Mouse (Mus musculus) thymus, adult 2 months (tissue): ENCODE data around the gene Bag1.

Source experiments
- CTCF ChIP-seq: fragments of 200-500 bp; IDR thresholded peaks from 2 replicates; pipeline ENCODE4 v1.5.1; 2012; ENCODE audit warnings: mild to moderate bottlenecking, control low read depth, low read length, moderate library complexity, borderline replicate concordance; ENCODE audit not compliant: control insufficient read depth, poor library complexity, insufficient read depth; ENCODE audit errors: extremely low read depth
- POLR2A ChIP-seq: fragments of 200-500 bp; IDR thresholded peaks from 2 replicates; pipeline ENCODE4 v1.6.1; 2012; ENCODE audit warnings: mild to moderate bottlenecking, low read length, control low read depth, moderate library complexity; ENCODE audit not compliant: control insufficient read depth, poor library complexity, insufficient read depth; ENCODE audit errors: extremely low read depth

DNA sequence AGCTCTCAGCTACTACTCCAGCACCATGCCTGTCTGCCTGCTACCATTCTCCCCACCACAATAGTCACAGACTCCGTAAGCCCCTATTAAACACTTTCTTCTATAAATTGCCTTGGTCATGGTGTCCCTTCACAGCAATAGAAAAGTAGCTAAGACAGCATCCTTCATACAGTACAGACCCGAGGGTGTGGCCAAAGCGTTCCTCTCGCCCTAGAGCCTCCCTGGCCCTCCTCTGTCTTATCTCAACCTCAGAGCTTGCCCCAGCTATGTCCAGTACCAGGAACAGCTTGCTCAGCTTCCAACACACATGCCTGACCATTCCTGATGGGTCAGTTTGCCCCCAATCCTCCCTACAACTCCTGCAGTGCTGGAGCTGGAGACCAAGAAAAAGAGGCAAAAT, 47.5 kb downstream of the Bag1 start:
- TF ChIP-seq CTCF (no peak), POLR2A (no peak)
